Mouse (Mus musculus): ENCODE results near the gene Rabgap1l. TPM values are rescaled to one million over a fixed set of nuclear protein-coding genes. Genes with fewer than 3 reads are reported as not detected.

The Rabgap1l gene
- polyA plus RNA-seq, 1 experiment from 2014 or later, result 20.5 TPM

- no peak overlapping the region for H3K9ac ChIP-seq
- no peaks in the 10 kb centered on the region for H3K9me3 ChIP-seq
- 41% methylated on average over 3 of the region's 3 CpGs for WGBS
- no peak overlapping the region for H3K4me2 ChIP-seq
- no peaks in the 10 kb centered on the region for H3K36me3 ChIP-seq
- peak; percentile 89 for ATAC-seq (ENCODE audit: low read depth)
- peak overlapping the region; percentile 46 for H3K27ac ChIP-seq (replicated peaks)
- no peaks in the 10 kb centered on the region for H3K27me3 ChIP-seq
- peaks cover 11% of the 10 kb centered on the region for H3K4me1 ChIP-seq (replicated peaks)
- H3K4me3 ChIP-seq, result no peak overlapping the region
Measured at GRCm38 (mm10) chr1:160496906-160497577, 296.0 kb downstream of the Rabgap1l start.

DNA sequence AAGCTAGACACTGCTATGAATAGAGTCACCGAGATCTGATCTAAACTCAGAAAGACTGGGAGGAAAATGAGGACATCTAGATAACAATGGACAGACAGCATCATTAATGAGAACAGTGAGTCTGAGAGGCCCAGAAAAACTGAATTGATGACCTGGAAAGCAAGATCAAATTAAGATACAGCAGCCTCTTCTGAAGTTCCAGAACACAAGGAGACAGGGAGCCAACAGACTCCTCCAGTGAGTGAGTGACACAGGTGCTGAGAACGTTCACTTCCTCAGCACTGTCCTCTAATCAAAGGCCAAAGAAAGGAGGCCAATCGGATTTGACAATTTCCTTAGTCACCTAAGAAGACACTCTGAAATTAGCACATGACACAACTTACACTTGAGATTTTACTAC is 307.3 kb downstream of the Rabgap1l start:
- Histone ChIP-seq H3K4me3 (no peak overlapping the region), H3K4me1 (replicated peaks) (no peaks in the 10 kb centered on the region), H3K27ac (replicated peaks) (no peak overlapping the region), H3K27me3 (no peaks in the 10 kb centered on the region), H3K9me3 (no peaks in the 10 kb centered on the region), H3K9ac (no peak overlapping the region), H3K36me3 (no peaks in the 10 kb centered on the region), H3K4me2 (no peak overlapping the region)
- no peak for ATAC-seq (ENCODE audit: low read depth)
- 62% methylated on average over 3 of the region's 3 CpGs for WGBS

GRCm38 (mm10) chr1:160485028-160485427 is 308.0 kb downstream of the Rabgap1l start:
- Histone ChIP-seq H3K36me3 (no peaks in the 10 kb centered on the region), H3K27ac (replicated peaks) (no peak overlapping the region), H3K4me2 (no peak overlapping the region), H3K27me3 (no peaks in the 10 kb centered on the region), H3K9ac (no peak overlapping the region), H3K4me1 (replicated peaks) (no peaks in the 10 kb centered on the region), H3K9me3 (no peaks in the 10 kb centered on the region), H3K4me3 (no peak overlapping the region)
- 73% methylated on average over 7 of the region's 7 CpGs for WGBS
- no peak for ATAC-seq (ENCODE audit: low read depth)

DNA sequence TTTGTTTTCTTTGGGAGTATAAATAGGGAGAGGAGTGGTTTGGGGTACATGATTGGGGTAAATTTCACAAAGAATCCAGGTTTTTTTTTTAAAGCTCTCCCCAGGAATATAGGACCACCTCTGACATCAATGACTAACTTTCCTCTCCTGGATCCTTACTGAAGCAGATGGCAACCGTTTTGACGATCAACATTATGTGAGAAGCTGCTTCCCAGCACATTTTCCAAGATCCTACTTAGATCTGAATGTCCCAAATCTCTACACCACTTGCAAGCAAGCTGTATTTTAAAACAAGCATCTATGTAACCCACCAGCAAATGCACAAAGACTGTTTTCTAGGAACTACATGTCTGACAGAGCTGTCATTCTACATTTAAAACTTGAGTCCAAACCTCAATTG is 311.4 kb downstream of the Rabgap1l start:
- no peaks in the 10 kb centered on the region for H3K4me1 ChIP-seq (replicated peaks)
- no peaks in the 10 kb centered on the region for H3K27me3 ChIP-seq
- H3K9ac ChIP-seq, result no peak overlapping the region
- 82% methylated on average over 2 of the region's 2 CpGs for WGBS
- H3K27ac ChIP-seq (replicated peaks), result no peak overlapping the region
- no peak for ATAC-seq (ENCODE audit: low read depth)
- H3K4me3 ChIP-seq, result no peak overlapping the region
- no peaks in the 10 kb centered on the region for H3K36me3 ChIP-seq
- H3K9me3 ChIP-seq, result no peaks in the 10 kb centered on the region
- no peak overlapping the region for H3K4me2 ChIP-seq

- H3K27me3 ChIP-seq, result no peaks in the 10 kb centered on the region
- H3K9me3 ChIP-seq, result no peaks in the 10 kb centered on the region
- no peak overlapping the region for H3K4me2 ChIP-seq
- H3K27ac ChIP-seq (replicated peaks), result no peak overlapping the region
- H3K36me3 ChIP-seq, result no peaks in the 10 kb centered on the region
- H3K9ac ChIP-seq, result no peak overlapping the region
- no peak for ATAC-seq (ENCODE audit: low read depth)
- H3K4me1 ChIP-seq (replicated peaks), result no peaks in the 10 kb centered on the region
- no peak overlapping the region for H3K4me3 ChIP-seq
Measured at GRCm38 (mm10) chr1:160467443-160467842, 325.6 kb downstream of the Rabgap1l start.

DNA sequence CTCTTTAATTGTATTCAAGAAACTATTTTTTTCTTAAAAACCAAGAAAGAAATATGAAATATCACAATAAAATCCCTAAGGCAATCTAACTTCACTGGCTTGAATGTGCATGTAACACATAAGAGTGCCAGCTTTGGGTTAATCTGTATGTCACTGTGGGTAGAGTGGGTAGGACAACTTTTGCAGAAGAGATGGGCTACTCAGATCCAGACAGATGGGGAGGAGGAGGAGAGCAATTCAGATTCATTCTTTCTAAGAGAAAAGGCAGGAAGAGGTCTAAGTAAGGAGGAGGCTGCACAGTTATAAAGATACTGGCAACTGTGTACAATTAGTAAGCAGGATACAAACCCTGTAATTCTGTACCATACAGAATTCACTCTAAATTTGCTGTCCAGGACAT is 327.8 kb downstream of the Rabgap1l start:
- no peaks in the 10 kb centered on the region for H3K36me3 ChIP-seq
- ATAC-seq (ENCODE audit: low read depth), result no peak
- no peak overlapping the region for H3K4me2 ChIP-seq
- no peaks in the 10 kb centered on the region for H3K9me3 ChIP-seq
- no peak overlapping the region for H3K27ac ChIP-seq (replicated peaks)
- H3K27me3 ChIP-seq, result no peaks in the 10 kb centered on the region
- H3K4me1 ChIP-seq (replicated peaks), result no peaks in the 10 kb centered on the region
- no peak overlapping the region for H3K9ac ChIP-seq
- H3K4me3 ChIP-seq, result no peak overlapping the region

DNA sequence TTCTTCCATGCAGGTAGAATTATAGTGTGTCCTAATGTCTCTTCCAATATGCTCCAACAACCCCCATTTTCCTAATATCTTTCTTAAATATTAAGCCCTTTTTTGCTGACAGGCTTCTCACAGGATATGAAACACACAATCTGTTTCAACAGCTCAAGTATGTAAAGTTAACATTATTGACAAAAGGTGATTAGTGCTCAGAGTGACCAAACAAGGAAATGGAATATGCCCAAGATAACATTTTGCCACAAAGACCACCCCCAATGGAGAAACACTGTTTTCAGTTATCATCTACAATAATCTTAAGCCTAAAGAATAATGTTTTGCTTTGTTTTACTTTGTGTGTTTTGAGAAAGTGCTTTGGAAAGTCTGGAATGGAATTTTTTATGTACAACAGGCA is 328.9 kb downstream of the Rabgap1l start:
- Histone ChIP-seq H3K9me3 (no peaks in the 10 kb centered on the region), H3K27ac (replicated peaks) (no peak overlapping the region), H3K36me3 (no peaks in the 10 kb centered on the region), H3K9ac (no peak overlapping the region), H3K4me1 (replicated peaks) (no peaks in the 10 kb centered on the region), H3K4me2 (no peak overlapping the region), H3K4me3 (no peak overlapping the region), H3K27me3 (no peaks in the 10 kb centered on the region)
- no peak for ATAC-seq (ENCODE audit: low read depth)

- H3K9ac ChIP-seq, result no peak overlapping the region
- no peak for ATAC-seq (ENCODE audit: low read depth)
- H3K4me1 ChIP-seq (replicated peaks), result no peaks in the 10 kb centered on the region
- H3K36me3 ChIP-seq, result no peaks in the 10 kb centered on the region
- no peaks in the 10 kb centered on the region for H3K27me3 ChIP-seq
- no peak overlapping the region for H3K27ac ChIP-seq (replicated peaks)
- H3K4me3 ChIP-seq, result no peak overlapping the region
- 93% methylated on average over 1 of the region's 1 CpGs for WGBS
- H3K9me3 ChIP-seq, result no peaks in the 10 kb centered on the region
- H3K4me2 ChIP-seq, result no peak overlapping the region
Measured at GRCm38 (mm10) chr1:160460346-160460745, 332.7 kb downstream of the Rabgap1l start.

GRCm38 (mm10) chr1:160451663-160452062 is 341.3 kb downstream of the Rabgap1l start:
- WGBS, result 78% methylated on average over 2 of the region's 2 CpGs

GRCm38 (mm10) chr1:160448681-160449080 is 344.3 kb downstream of the Rabgap1l start:
- Histone ChIP-seq H3K27ac (replicated peaks) (no peak overlapping the region), H3K9ac (no peak overlapping the region), H3K36me3 (no peaks in the 10 kb centered on the region), H3K4me2 (no peak overlapping the region), H3K4me1 (replicated peaks) (no peaks in the 10 kb centered on the region), H3K9me3 (no peaks in the 10 kb centered on the region), H3K27me3 (no peaks in the 10 kb centered on the region), H3K4me3 (no peak overlapping the region)
- no peak for ATAC-seq (ENCODE audit: low read depth)
- 57% methylated on average over 2 of the region's 2 CpGs for WGBS

More at GRCm38 (mm10) chr1:160451663-160452062, 341.3 kb downstream of the Rabgap1l start:
- Histone ChIP-seq H3K9ac (no peak overlapping the region), H3K9me3 (no peaks in the 10 kb centered on the region), H3K4me3 (no peak overlapping the region), H3K27ac (replicated peaks) (no peak overlapping the region), H3K36me3 (no peaks in the 10 kb centered on the region), H3K27me3 (no peaks in the 10 kb centered on the region), H3K4me2 (no peak overlapping the region), H3K4me1 (replicated peaks) (no peaks in the 10 kb centered on the region)
- no peak for ATAC-seq (ENCODE audit: low read depth)

- Histone ChIP-seq H3K4me3 (no peak overlapping the region), H3K27ac (replicated peaks) (no peak overlapping the region), H3K9me3 (no peaks in the 10 kb centered on the region), H3K36me3 (no peaks in the 10 kb centered on the region), H3K9ac (no peak overlapping the region), H3K4me1 (replicated peaks) (no peaks in the 10 kb centered on the region), H3K27me3 (no peaks in the 10 kb centered on the region), H3K4me2 (no peak overlapping the region)
- ATAC-seq (ENCODE audit: low read depth), result no peak
- WGBS, result 92% methylated on average over 1 of the region's 1 CpGs
Measured at GRCm38 (mm10) chr1:160446823-160447222, 346.2 kb downstream of the Rabgap1l start.

DNA sequence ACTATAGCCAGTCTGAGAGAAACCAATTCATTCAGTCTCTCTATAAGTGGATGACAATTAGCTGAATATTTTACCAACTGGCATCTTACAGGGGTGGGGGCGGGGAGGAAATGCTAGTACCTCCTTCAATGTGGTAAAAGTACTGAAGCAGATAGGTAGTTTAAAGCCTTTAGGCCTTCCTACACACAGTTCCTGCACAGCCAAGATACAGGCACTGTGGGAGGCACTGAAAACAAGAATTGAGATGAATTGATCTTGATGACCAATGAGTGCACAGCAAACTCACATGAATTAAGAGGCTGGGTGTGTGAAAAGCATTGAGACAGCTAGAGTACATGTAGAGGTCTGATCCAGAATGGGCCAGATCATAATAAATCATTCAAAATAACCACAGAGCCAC is 349.5 kb downstream of the Rabgap1l start:
- H3K9ac ChIP-seq, result no peak overlapping the region
- no peaks in the 10 kb centered on the region for H3K36me3 ChIP-seq
- no peak overlapping the region for H3K27ac ChIP-seq (replicated peaks)
- H3K4me3 ChIP-seq, result no peak overlapping the region
- H3K9me3 ChIP-seq, result no peaks in the 10 kb centered on the region
- H3K4me1 ChIP-seq (replicated peaks), result no peaks in the 10 kb centered on the region
- no peak for ATAC-seq (ENCODE audit: low read depth)
- no peak overlapping the region for H3K4me2 ChIP-seq
- WGBS, result 85% methylated on average over 1 of the region's 1 CpGs
- H3K27me3 ChIP-seq, result no peaks in the 10 kb centered on the region

- no peak for ATAC-seq (ENCODE audit: low read depth)
- Histone ChIP-seq H3K4me1 (replicated peaks) (no peaks in the 10 kb centered on the region), H3K4me2 (no peak overlapping the region), H3K4me3 (no peak overlapping the region), H3K27ac (replicated peaks) (no peak overlapping the region), H3K27me3 (no peaks in the 10 kb centered on the region), H3K9ac (no peak overlapping the region), H3K36me3 (no peaks in the 10 kb centered on the region), H3K9me3 (no peaks in the 10 kb centered on the region)
- WGBS, result 80% methylated on average over 2 of the region's 2 CpGs
Measured at GRCm38 (mm10) chr1:160441679-160442078, 351.3 kb downstream of the Rabgap1l start.

Data from neural tube, embryonic 13.5 days (tissue).